Comparison of ENCODE assay signal across 17 mouse cellular contexts in genomic region chr11:102449043-102450008, GRCm38 (mm10). TPM values are rescaled to one million over a fixed set of nuclear protein-coding genes. Genes with fewer than 3 reads are reported as not detected.
DNase-seq lines count a peak whose midpoint lies in the region; ATAC-seq and TF ChIP-seq lines count a peak whose summit lies in the region.
"Had no signal": no experiment of that assay in that cellular context is flagged by ENCODE, and none has a peak within 500 bp of the region (broad histone marks: within the 10 kb centered on the region; RNA-seq: fewer than 3 reads in every experiment).

No protein-coding gene starts in this region.

- no peaks in the 10 kb centered on the region for H3K9me3 ChIP-seq in forebrain, embryonic 12.5 days
- H3K9me3 ChIP-seq: embryonic facial prominence, embryonic 12.5 days; hindbrain, embryonic 10.5 days; limb, embryonic 15.5 days had no signal

- H3K27ac ChIP-seq in layer of hippocampus, adult 2 months, result peak overlapping the region; percentile 97
- no peak overlapping the region for H3K27ac ChIP-seq in forebrain, embryonic 12.5 days
- H3K27ac ChIP-seq: embryonic facial prominence, embryonic 12.5 days; hindbrain, embryonic 10.5 days; limb, embryonic 15.5 days; macrophage had no signal

- intact Hi-C loops in heart, postnatal 10 days (cut with DNase I), result no loop called here

- no peak overlapping the region for H3K4me2 ChIP-seq in forebrain, embryonic 12.5 days

- TF ChIP-seq CTCF in layer of hippocampus, adult 2 months (conservative IDR thresholded peaks at IDR 0.05), result no peak

- no peak for ATAC-seq in forebrain, embryonic 12.5 days (ENCODE audit: low FRiP score)

- H3K4me3 ChIP-seq in layer of hippocampus, adult 2 months, result no peak overlapping the region
- H3K4me3 ChIP-seq in forebrain, embryonic 12.5 days (replicated peaks), result no peak overlapping the region
- H3K4me3 ChIP-seq: embryonic facial prominence, embryonic 12.5 days; limb, embryonic 15.5 days had no signal

- no peak for DNase-seq in layer of hippocampus, adult 2 months (ENCODE audit: low spot score in 2 of 2)
- DNase-seq in layer of hippocampus, postnatal 36 days, result no peak
- DNase-seq in cerebellum, adult 8-10 months, result peak; percentile 54
- peak; percentile 50 to 66 for DNase-seq in cerebellum, postnatal 14 days
- peak; percentile 64 for DNase-seq in kidney, postnatal 14 days
- no peak for DNase-seq in Muller cell, postnatal 12 days (ENCODE audit: inconsistent ontology term)
- DNase-seq in heart, postnatal 10 days, result no peak
- DNase-seq: adrenal gland, postnatal 25 days; heart, adult 11 months; lung, adult 18-20 months; midbrain, embryonic 14.5 days had no signal

- no peaks in the 10 kb centered on the region for H3K36me3 ChIP-seq in forebrain, embryonic 12.5 days (replicated peaks)
- H3K36me3 ChIP-seq: embryonic facial prominence, embryonic 12.5 days; limb, embryonic 15.5 days had no signal

- peaks cover 35% of the 10 kb centered on the region for H3K4me1 ChIP-seq in forebrain, embryonic 12.5 days

- H3K27me3 ChIP-seq in forebrain, embryonic 12.5 days, result peaks cover 53% of the 10 kb centered on the region

- 48% methylated on average over 17 of the region's 17 CpGs for WGBS in forebrain, embryonic 12.5 days

- H3K9ac ChIP-seq in forebrain, embryonic 12.5 days, result no peak overlapping the region
- H3K9ac ChIP-seq: embryonic facial prominence, embryonic 12.5 days; limb, embryonic 15.5 days had no signal

RNA-seq across cellular contexts. Expression of gene Fam171a2, which starts 1.8 kb away (rescaled TPM):
- 100 to 1,000 TPM in 1 of 2 experiments, 10 to 100 TPM in 1; 92.5 to 102 TPM for total RNA-seq in layer of hippocampus, adult 2 months (2021)
- 100 to 1,000 TPM in 1 of 2 experiments, 10 to 100 TPM in 1; 97.3 to 111 TPM for total RNA-seq in layer of hippocampus, postnatal 36 days (2021)
- total RNA-seq in heart, postnatal 10 days (2021), result 10 to 100 TPM; 20.0 to 23.8 TPM
- polyA plus RNA-seq in forebrain, embryonic 12.5 days (2016; fragmentation: Nextera tagmentation; extraction: Ambion mirVana), result 13.3 and 15.2 TPM in 2 replicates
- polyA plus RNA-seq: macrophage had no signal

RNA-seq across cellular contexts. Expression of gene Grn, which starts 19.2 kb away (rescaled TPM):
- 10 to 100 TPM; 60.6 to 66.4 TPM for total RNA-seq in layer of hippocampus, adult 2 months (2021)
- 10 to 100 TPM; 60.3 to 68.3 TPM for total RNA-seq in layer of hippocampus, postnatal 36 days (2021)
- total RNA-seq in heart, postnatal 10 days (2021), result 100 to 1,000 TPM; 189 to 192 TPM
- polyA plus RNA-seq in forebrain, embryonic 12.5 days (2016; fragmentation: Nextera tagmentation; extraction: Ambion mirVana), result 55.5 and 57.6 TPM in 2 replicates

RNA-seq across cellular contexts. Expression of gene Itga2b, which starts 20.6 kb away (rescaled TPM):
- 1 to 10 TPM; 2.3 to 3.5 TPM for total RNA-seq in layer of hippocampus, adult 2 months (2021)
- 1 to 10 TPM; 1.3 to 3.8 TPM for total RNA-seq in layer of hippocampus, postnatal 36 days (2021)
- total RNA-seq in heart, postnatal 10 days (2021), result 1 to 10 TPM; 2.8 to 4.6 TPM
- 3.5 and 4.5 TPM in 2 replicates for polyA plus RNA-seq in forebrain, embryonic 12.5 days (2016; fragmentation: Nextera tagmentation; extraction: Ambion mirVana)

RNA-seq across cellular contexts. Expression of gene Slc25a39, which starts 41.6 kb away (rescaled TPM):
- total RNA-seq in layer of hippocampus, adult 2 months (2021), result 10 to 100 TPM; 62.5 to 62.6 TPM
- total RNA-seq in layer of hippocampus, postnatal 36 days (2021), result 10 to 100 TPM; 61.9 to 64.0 TPM
- total RNA-seq in heart, postnatal 10 days (2021), result 100 to 1,000 TPM; 155 to 156 TPM
- 173 TPM in 2 replicates for polyA plus RNA-seq in forebrain, embryonic 12.5 days (2016; fragmentation: Nextera tagmentation; extraction: Ambion mirVana)

RNA-seq across cellular contexts. Expression of gene Rundc3a, which starts 56.1 kb away (rescaled TPM):
- total RNA-seq in layer of hippocampus, adult 2 months (2021), result 100 to 1,000 TPM; 482 to 488 TPM
- total RNA-seq in layer of hippocampus, postnatal 36 days (2021), result 100 to 1,000 TPM; 455 to 507 TPM
- under 1 TPM; 0.29 to 0.32 TPM for total RNA-seq in heart, postnatal 10 days (2021)
- 103 and 113 TPM in 2 replicates for polyA plus RNA-seq in forebrain, embryonic 12.5 days (2016; fragmentation: Nextera tagmentation; extraction: Ambion mirVana)
- total RNA-seq: gastrocnemius, adult 18-20 months had no signal

Comparison
In these comparisons a context has a peak if more than half of its experiments do, and no peak if none do; other contexts are left out.
1. DNase-seq: peak in cerebellum, adult 8-10 months (single experiment), cerebellum, postnatal 14 days (2 of 2) and kidney, postnatal 14 days (single experiment); none in layer of hippocampus, adult 2 months (0 of 2), layer of hippocampus, postnatal 36 days (0 of 2), Muller cell, postnatal 12 days (single experiment) and heart, postnatal 10 days (0 of 2).